Mouse (Mus musculus) heart, embryonic 12.5 days (tissue): ENCODE data around the gene Trim2. TPM values are rescaled to one million over a fixed set of nuclear protein-coding genes. Genes with fewer than 3 reads are reported as not detected.
A peak's percentile ranks its signal among the peaks of the same experiment; 100 is the strongest.

Source experiments
- ATAC-seq: fragments of 200-750 bp; cut with Nextera tagmentation; 2 replicates; pipeline ENCODE4 v1.8.0; 2017; ENCODE audit warnings: moderate TSS enrichment, moderate library complexity; ENCODE audit not compliant: insufficient number of reproducible peaks, low FRiP score
- H3K27ac ChIP-seq: fragments of 300-500 bp; sonication (generic); 2 replicates; pipeline ENCODE4 v1.5.1; 2016; ENCODE audit warnings: mild to moderate bottlenecking, moderate library complexity; ENCODE audit not compliant: poor library complexity, severe bottlenecking
- H3K27me3 ChIP-seq: fragments of 300-500 bp; sonication (generic); replicated peaks from 2 replicates; pipeline ENCODE4 v1.6.1; 2016; ENCODE audit warnings: mild to moderate bottlenecking, moderate library complexity
- H3K36me3 ChIP-seq: fragments of 300-500 bp; sonication (generic); 2 replicates; pipeline ENCODE4 v1.6.1; 2016; ENCODE audit warnings: mild to moderate bottlenecking, moderate library complexity
- H3K4me1 ChIP-seq: fragments of 300-500 bp; sonication (generic); replicated peaks from 2 replicates; pipeline ENCODE4 v1.6.1; 2016; ENCODE audit warnings: mild to moderate bottlenecking
- H3K4me2 ChIP-seq: fragments of 300-500 bp; sonication (generic); 2 replicates; pipeline ENCODE4 v1.6.1; 2016; ENCODE audit warnings: mild to moderate bottlenecking, moderate library complexity
- H3K4me3 ChIP-seq: fragments of 300-500 bp; sonication (generic); 2 replicates; pipeline ENCODE4 v1.5.1; 2016; ENCODE audit warnings: mild to moderate bottlenecking
- H3K9ac ChIP-seq: fragments of 300-500 bp; sonication (generic); 2 replicates; pipeline ENCODE4 v1.6.1; 2016; ENCODE audit warnings: mild to moderate bottlenecking, moderate library complexity
- H3K9me3 ChIP-seq: fragments of 300-500 bp; sonication (generic); replicated peaks from 2 replicates; pipeline ENCODE4 v1.6.1; 2016; ENCODE audit warnings: mild to moderate bottlenecking, moderate library complexity
- WGBS: fragments of 180-500 bp; shearing (Covaris S2); methylation state at CpG from one replicate; pipeline ENCODE4 v1.1.7; 2016; 5-methylcytosine and 5-hydroxymethylcytosine counted together
- polyA plus RNA-seq: library from polyadenylated mRNA; unstranded; fragments of >200 nt; fragmentation: Nextera tagmentation; extraction: Ambion mirVana; gene quantifications from 2 replicates; pipeline ENCODE4 v1.2.1, GENCODE M21; 2016

Gene Trim2
- polyA plus RNA-seq, 1 experiment from 2014 or later, result 9.0 TPM

DNA sequence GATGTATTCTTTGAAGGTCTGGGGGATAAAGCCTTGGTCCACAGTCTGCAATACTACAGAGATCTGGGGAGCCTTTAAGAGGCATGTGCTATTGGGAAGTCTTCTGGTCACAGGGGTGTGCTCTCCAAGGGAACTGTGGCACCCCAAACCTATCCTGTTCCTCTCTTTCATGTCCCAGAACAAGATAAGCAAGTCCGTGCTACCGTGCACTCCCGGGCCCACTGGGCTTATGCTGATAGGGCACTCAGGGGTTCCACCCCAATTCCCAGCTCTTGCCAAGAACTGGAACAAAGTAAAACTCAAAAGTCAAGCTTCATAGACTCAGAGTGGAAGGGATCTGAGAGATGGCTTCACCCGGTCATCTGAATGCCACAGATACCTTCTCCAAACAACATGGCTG, 72.1 kb downstream of the Trim2 start:
- Histone ChIP-seq H3K9me3 (peaks cover 5% of the 10 kb centered on the region; the same call in 1 of the 2 replicates), H3K27ac (no peak overlapping the region), H3K36me3 (no peaks in the 10 kb centered on the region), H3K27me3 (no peaks in the 10 kb centered on the region), H3K4me2 (no peak overlapping the region), H3K4me3 (no peak overlapping the region), H3K4me1 (peaks cover 9% of the 10 kb centered on the region), H3K9ac (no peak overlapping the region)
- WGBS, result 63% methylated on average over 4 of the region's 4 CpGs
- no peak for ATAC-seq

DNA sequence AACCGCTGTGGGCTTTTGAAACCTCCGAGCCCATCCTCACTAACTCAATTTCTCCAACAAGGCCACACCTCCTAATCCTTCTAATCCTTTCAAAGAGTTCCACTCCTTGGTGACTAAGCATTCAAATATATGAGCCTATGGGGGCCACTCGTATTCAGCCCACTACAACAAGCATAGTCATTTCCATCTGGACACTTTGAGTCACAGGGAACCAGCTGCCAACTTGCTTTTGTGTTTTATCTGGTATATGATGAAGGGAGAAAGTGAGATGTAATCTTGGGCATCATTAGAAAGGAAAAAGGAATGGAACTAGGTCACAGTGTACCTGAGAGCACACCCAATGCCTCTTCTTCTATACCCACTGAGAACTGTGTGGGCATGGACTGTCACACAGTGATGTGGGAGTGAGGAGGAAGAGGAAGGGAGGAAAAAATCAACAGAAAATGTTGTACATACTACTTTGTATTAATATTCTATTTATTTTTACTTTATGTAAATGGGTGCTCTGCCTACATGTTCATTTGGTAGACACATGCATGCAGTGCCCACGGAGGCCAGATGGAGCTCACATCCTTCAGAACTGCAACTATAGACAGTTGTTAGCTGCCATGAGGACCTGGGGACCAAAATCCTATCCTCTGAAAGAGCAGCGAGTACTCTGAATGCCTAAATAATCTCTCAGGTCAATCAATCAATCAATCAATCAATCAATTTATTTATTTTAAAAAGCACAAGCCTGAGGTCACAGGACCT, 72.8 kb downstream of the Trim2 start:
- H3K4me3 ChIP-seq, result no peak overlapping the region
- no peak overlapping the region for H3K4me2 ChIP-seq
- 78% methylated on average over 5 of the region's 5 CpGs for WGBS
- ATAC-seq, result no peak
- H3K36me3 ChIP-seq, result no peaks in the 10 kb centered on the region
- H3K4me1 ChIP-seq, result peaks cover 9% of the 10 kb centered on the region
- H3K27ac ChIP-seq, result no peak overlapping the region
- peaks cover 5% of the 10 kb centered on the region; the same call in 1 of the 2 replicates for H3K9me3 ChIP-seq
- H3K9ac ChIP-seq, result no peak overlapping the region
- no peaks in the 10 kb centered on the region for H3K27me3 ChIP-seq

DNA sequence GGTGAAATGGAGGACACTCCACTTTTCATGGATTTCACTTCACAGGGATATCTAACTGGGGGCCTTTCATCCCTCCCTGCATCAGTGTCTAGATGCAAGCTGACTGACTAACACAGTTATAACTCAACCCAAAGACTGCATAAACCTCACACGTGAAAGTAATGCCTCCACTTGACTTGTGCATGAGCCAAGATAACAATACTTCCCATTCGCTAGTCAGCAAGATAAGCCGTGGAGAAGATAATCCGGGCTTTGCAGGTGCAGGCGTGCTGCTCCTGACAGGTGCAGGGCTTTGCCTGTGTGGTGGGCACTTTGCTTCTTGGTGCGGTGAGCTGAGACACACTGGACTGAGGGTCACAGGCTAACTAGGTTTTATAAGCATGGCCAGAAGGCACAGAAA, 74.4 kb downstream of the Trim2 start:
- no peak for ATAC-seq
- Histone ChIP-seq H3K9me3 (peaks cover 5% of the 10 kb centered on the region; the same call in 1 of the 2 replicates), H3K4me1 (peaks cover 9% of the 10 kb centered on the region), H3K27ac (no peak overlapping the region), H3K9ac (no peak overlapping the region), H3K4me3 (no peak overlapping the region), H3K27me3 (no peaks in the 10 kb centered on the region), H3K36me3 (no peaks in the 10 kb centered on the region), H3K4me2 (no peak overlapping the region)
- 55% methylated on average over 6 of the region's 6 CpGs for WGBS

DNA sequence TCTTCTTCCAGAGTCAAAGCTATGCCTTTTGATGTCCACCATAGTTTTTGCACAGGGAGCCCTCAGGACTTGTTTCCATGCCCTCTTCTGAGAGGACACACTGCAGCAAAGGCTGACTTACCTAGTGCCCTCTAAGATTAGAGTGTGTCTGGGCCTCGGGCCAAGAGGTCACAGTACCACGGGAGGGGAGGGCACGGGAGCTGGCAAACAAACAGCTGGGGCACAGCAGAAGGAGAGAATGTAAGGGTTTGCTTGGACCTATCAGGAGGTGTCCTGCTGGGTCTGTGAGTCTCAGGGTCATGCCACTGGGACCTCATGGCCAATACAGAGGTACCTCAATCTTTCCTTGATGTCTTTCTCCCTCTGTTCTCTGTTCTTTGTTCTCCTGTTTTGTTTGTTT, 75.7 kb downstream of the Trim2 start:
- Histone ChIP-seq H3K9ac (no peak overlapping the region), H3K27me3 (no peaks in the 10 kb centered on the region), H3K4me2 (no peak overlapping the region), H3K9me3 (peaks cover 5% of the 10 kb centered on the region; the same call in 1 of the 2 replicates), H3K27ac (no peak overlapping the region), H3K36me3 (no peaks in the 10 kb centered on the region), H3K4me1 (peaks cover 9% of the 10 kb centered on the region), H3K4me3 (no peak overlapping the region)
- ATAC-seq, result no peak
- 32% methylated on average over 3 of the region's 3 CpGs for WGBS

DNA sequence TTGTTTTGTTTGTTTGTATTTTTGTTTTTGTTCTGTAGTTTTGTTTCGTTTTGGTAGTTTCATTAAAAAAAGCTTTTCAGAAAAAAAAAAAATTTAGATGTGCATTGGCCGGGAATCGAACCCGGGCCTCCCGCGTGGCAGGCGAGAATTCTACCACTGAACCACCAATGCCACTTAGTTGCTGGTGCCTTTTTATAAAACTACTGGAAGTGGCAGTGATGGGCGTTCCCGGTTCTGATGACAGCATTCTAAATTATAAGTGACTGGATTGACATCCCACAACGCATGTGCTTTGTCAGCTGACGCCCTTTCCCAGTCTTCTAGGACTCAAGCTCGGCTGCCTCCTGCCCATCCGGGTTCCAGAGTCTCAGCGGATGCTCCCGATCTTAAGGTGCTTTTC, 77.8 kb downstream of the Trim2 start:
- Histone ChIP-seq H3K4me2 (peak overlapping the region; percentile 88), H3K4me3 (peak overlapping the region; percentile 58), H3K27me3 (no peaks in the 10 kb centered on the region), H3K36me3 (no peaks in the 10 kb centered on the region), H3K27ac (no peak overlapping the region), H3K9ac (no peak overlapping the region), H3K9me3 (peaks cover 5% of the 10 kb centered on the region; the same call in 1 of the 2 replicates), H3K4me1 (peaks cover 9% of the 10 kb centered on the region)
- no peak for ATAC-seq
- 9% methylated on average over 15 of the region's 15 CpGs for WGBS

DNA sequence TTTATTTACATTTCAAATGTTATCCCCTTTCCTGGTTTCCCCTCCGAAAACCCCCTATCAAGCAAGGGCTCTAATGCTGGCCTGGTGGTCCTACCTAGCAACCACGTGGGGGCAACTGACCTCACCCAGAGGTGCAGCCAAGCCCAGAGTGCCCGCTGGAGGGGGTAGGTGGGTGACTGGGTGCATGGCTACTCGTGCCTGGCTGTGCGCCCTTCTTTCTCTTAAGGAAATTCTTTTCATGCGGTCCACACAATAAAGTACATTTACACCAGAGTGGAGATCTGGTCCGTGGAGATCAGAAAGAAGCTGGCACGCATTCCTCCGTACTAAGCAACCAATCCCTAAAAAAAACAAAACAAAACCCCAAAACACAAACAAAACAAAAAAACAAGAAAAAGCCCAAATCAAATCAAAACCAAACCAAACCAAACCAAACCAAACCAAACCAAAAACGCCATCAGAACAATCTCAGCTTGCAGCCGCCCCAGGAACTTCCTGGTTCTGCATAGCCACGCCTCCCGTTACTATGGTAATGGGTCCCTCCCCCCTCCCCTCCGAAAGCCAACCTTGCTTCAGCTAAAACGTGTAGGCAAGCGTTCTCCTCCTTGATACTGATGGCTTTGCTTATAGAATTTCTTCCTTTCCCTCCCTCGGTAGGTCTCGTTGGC, 78.3 kb downstream of the Trim2 start:
- Histone ChIP-seq H3K27me3 (no peaks in the 10 kb centered on the region), H3K9ac (peak overlapping the region; percentile 67), H3K4me2 (peak overlapping the region; percentile 88), H3K9me3 (0 out of 2 replicates have a peak, but pooled peaks cover under 1% of the 10 kb centered on the region), H3K4me1 (peaks cover 9% of the 10 kb centered on the region), H3K36me3 (no peaks in the 10 kb centered on the region), H3K4me3 (peak overlapping the region; percentile 58), H3K27ac (peak overlapping the region; percentile 61; the same call in 1 of the 2 replicates)
- WGBS, result under 1% methylated on average over 18 of the region's 18 CpGs
- ATAC-seq, result peak; percentile 78

DNA sequence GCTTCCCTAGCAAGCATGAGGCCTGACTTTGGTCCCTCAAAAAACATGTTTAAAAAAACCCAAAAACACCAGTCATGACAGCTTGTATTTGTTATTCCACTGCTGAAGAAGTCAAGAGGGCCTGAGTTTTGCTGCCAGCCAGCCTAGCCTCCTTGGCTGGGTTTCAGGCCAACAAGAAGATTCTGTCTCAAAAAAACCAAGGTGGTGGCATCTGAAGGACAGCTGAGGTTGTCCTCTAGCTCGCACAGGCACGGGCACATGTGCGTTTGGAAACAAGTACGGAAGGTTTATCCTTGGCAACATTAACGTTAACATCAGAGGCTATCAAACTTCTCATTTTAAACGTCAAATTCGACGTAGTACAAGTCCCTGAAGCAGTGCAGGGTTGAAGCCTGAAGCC, 79.0 kb downstream of the Trim2 start:
- WGBS, result 51% methylated on average over 8 of the region's 8 CpGs
- Histone ChIP-seq H3K27me3 (no peaks in the 10 kb centered on the region), H3K9me3 (no peaks in the 10 kb centered on the region), H3K4me1 (peaks cover 9% of the 10 kb centered on the region), H3K27ac (no peak overlapping the region), H3K36me3 (no peaks in the 10 kb centered on the region), H3K9ac (no peak overlapping the region), H3K4me2 (no peak overlapping the region; the same call in 1 of the 2 replicates), H3K4me3 (no peak overlapping the region)
- ATAC-seq, result no peak

DNA sequence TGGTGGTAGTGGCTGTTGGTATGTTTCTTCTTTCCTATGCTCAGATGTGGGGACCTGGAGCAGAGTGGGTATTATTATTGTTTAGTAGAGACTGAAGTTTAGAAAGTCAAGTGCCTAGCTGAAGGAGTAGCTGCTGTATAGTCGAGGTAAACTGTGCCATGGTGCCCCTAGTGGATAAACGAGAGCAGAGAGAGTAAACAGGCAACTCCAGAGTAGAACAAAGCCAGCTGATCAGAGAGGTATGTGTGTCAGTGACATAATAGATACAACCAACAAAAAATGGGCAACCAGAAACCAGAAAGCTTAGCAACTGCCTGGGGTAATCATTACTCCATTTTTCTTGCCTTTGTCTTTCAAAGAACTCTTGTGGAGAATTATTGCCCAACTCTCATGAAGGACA, 81.7 kb downstream of the Trim2 start:
- H3K36me3 ChIP-seq, result no peaks in the 10 kb centered on the region
- H3K4me1 ChIP-seq, result 0 out of 2 replicates have a peak, but pooled peaks cover under 1% of the 10 kb centered on the region
- no peak for ATAC-seq
- no peak overlapping the region for H3K27ac ChIP-seq
- no peak overlapping the region for H3K4me3 ChIP-seq
- no peak overlapping the region for H3K4me2 ChIP-seq
- 9% methylated on average over 2 of the region's 2 CpGs for WGBS
- no peaks in the 10 kb centered on the region for H3K27me3 ChIP-seq
- no peaks in the 10 kb centered on the region for H3K9me3 ChIP-seq
- no peak overlapping the region for H3K9ac ChIP-seq

DNA sequence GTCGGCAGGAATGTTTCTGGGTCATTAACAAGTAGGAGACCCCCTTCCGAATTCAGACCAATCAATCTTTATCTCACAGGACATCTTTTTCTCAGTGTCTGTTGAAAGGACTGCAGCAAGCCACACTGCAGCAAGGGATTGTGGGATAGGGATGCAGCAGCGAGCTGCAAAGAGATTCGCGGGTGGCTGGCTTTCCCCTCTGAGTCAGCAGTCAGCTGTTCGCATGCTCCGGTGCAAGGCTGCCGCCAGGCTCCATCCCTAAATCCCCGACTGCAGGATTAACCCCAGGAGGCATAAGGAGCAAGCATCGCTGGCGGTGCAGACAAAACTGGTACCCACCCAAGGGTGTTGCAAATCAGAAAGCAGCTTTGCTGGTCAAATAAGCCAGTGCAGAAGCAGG, 85.9 kb downstream of the Trim2 start:
- Histone ChIP-seq H3K4me1 (0 out of 2 replicates have a peak, but pooled peaks cover 3% of the 10 kb centered on the region), H3K27me3 (peaks cover 13% of the 10 kb centered on the region), H3K4me2 (peak overlapping the region; percentile 78), H3K9ac (peak overlapping the region; percentile 66), H3K4me3 (peak overlapping the region; percentile 51), H3K36me3 (no peaks in the 10 kb centered on the region), H3K9me3 (no peaks in the 10 kb centered on the region), H3K27ac (no peak overlapping the region)
- 0% methylated on average over 11 of the region's 11 CpGs for WGBS
- 0 out of 2 replicates have a peak, but pooled peaks have one; percentile 42 for ATAC-seq

DNA sequence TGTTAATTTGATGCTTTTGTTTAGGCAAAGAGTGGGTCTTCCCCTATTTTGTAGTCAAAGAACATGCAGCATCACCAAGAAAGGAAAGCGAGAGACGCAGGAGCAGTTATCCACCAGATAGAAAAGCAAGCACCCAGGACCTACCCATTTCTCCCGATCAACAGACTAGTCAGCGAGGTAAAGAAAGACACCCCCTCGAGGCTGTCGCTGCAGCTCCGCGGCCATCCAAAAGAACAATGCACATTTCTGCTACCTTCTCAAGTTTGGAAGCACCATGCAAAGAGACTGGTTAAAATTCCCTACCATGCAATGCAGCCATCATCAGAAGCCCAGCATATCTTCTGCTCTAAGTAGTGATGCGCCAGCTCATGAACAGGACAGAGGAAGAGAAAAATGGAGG, 86.4 kb downstream of the Trim2 start:
- Histone ChIP-seq H3K27ac (no peak overlapping the region), H3K36me3 (no peaks in the 10 kb centered on the region), H3K4me2 (peak overlapping the region; percentile 78), H3K9me3 (no peaks in the 10 kb centered on the region), H3K27me3 (peaks cover 15% of the 10 kb centered on the region), H3K4me1 (0 out of 2 replicates have a peak, but pooled peaks cover 3% of the 10 kb centered on the region), H3K9ac (peak overlapping the region; percentile 66), H3K4me3 (peak overlapping the region; percentile 51)
- no peak for ATAC-seq
- WGBS, result under 1% methylated on average over 9 of the region's 9 CpGs

DNA sequence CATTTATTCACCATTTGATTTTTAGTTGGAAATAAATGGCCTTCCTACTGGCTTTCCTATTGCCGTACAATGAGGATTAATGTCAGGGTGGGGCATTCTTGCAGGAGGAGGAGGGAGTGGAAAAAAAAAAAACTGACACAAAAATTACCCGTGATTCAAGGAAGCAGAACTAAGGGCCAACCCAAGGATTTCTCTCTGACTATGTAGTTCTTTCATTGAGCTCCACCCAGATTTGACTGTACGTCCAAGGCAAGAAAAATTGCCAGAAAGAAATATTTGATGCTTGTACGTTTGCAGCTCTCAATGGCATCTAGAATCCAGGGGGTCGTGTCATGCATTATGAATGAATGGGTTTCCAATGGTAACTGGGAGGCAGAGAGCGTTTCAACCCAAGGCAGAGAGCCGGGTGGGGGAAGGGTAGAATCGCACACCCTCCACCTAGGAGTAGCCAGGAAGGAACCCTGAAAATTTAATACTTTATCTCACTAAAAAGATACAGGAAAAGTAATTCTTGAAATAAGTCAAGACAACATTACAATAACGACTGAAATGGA, 86.9 kb downstream of the Trim2 start:
- no peak overlapping the region for H3K27ac ChIP-seq
- H3K4me3 ChIP-seq, result peak overlapping the region; percentile 51
- WGBS, result 16% methylated on average over 9 of the region's 9 CpGs
- no peaks in the 10 kb centered on the region for H3K36me3 ChIP-seq
- no peak for ATAC-seq
- H3K4me2 ChIP-seq, result peak overlapping the region; percentile 78
- H3K9me3 ChIP-seq, result no peaks in the 10 kb centered on the region
- H3K9ac ChIP-seq, result no peak overlapping the region; the same call in 1 of the 2 replicates
- H3K4me1 ChIP-seq, result 0 out of 2 replicates have a peak, but pooled peaks cover 3% of the 10 kb centered on the region
- peaks cover 15% of the 10 kb centered on the region for H3K27me3 ChIP-seq
